Mouse (Mus musculus) G1E (cell line): ENCODE results near the gene Atp7b.

Experiments used
- CTCF ChIP-seq: IDR thresholded peaks from 2 replicates; pipeline ENCODE4 v1.5.1; 2012; ENCODE audit warnings: low read depth, low read length, inconsistent platforms, mixed read lengths
- GATA1 ChIP-seq: IDR thresholded peaks from 2 replicates; pipeline ENCODE4 v1.6.1; 2012; ENCODE audit warnings: borderline replicate concordance, low read length, inconsistent platforms, mixed read lengths
- POLR2AphosphoS5 ChIP-seq: IDR thresholded peaks from 2 replicates; pipeline ENCODE4 v1.6.1; 2012; ENCODE audit warnings: low read depth, low read length, inconsistent platforms; ENCODE audit not compliant: insufficient replicate concordance
- TAL1 ChIP-seq: conservative IDR thresholded peaks from 2 replicates; pipeline ENCODE4 v1.6.1; 2012; ENCODE audit warnings: low read depth, low read length, inconsistent platforms, mixed read lengths

DNA sequence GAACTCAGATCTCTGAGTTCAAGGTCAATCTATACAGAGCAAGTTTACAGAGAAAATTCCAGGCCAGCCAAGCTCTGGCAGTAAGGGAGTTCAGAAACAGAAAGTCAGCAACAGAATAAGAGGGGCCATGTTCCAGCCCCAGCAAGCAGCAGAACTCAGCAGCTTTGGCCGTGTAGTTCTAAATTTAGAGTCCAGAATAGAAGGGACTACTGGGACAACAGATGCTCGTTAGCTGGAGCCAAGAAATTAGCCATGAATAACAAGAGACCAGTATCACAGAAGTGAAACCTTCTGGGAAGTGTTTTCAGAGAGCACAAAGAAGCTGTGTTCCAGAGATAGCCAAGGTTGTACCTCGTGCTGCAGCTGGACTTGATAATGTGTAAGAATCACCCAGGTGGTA, 50.7 kb downstream of the Atp7b start:
- TF ChIP-seq POLR2AphosphoS5 (no peak), CTCF (no peak), GATA1 (no peak), TAL1 (no peak)
